Mouse (Mus musculus): ENCODE results near the gene Irx4. TPM values are rescaled to one million over a fixed set of nuclear protein-coding genes. Genes with fewer than 3 reads are reported as not detected.

Gene Irx4
- total and polyA plus RNA-seq, 2 experiments = not detected

- WGBS = 38% methylated on average over 2 of the region's 2 CpGs
- Histone ChIP-seq H3K36me3 (ENCODE audit: control insufficient read depth, insufficient read depth, low read length) (no peaks in the 10 kb centered on the region), H3K4me1 (ENCODE audit: control insufficient read depth, insufficient read depth, low read length) (no peaks in the 10 kb centered on the region), H3K79me2 (ENCODE audit: control insufficient read depth, insufficient read depth, low read length) (no peaks in the 10 kb centered on the region), H3K27me3 (ENCODE audit: control insufficient read depth, insufficient read depth, low read length) (peaks cover 16% of the 10 kb centered on the region), H3K4me3 (ENCODE audit: insufficient read depth, low read depth, low read length) (no peak overlapping the region), H3K27ac (replicated peaks; ENCODE audit: insufficient read depth, low read depth, low read length) (no peak overlapping the region), H3K9ac (ENCODE audit: low read depth, low read length) (no peak overlapping the region)
- DNase-seq (ENCODE audit: extremely low read depth, low read depth, low spot score) = no peak
- TF ChIP-seq POLR2A (IDR thresholded peaks at IDR 0.05; ENCODE audit: extremely low read depth, insufficient read depth, low read length) (no peak), CTCF (IDR thresholded peaks at IDR 0.05; ENCODE audit: low read depth, low read length) (no peak)
Observed at GRCm38 (mm10) chr13:73261881-73262280, 1.6 kb downstream of the Irx4 start.

GRCm38 (mm10) chr13:73262336-73263127 is 2.3 kb downstream of the Irx4 start:
- no peak for DNase-seq (ENCODE audit: extremely low read depth, low read depth, low spot score)
- H3K9ac ChIP-seq (ENCODE audit: low read depth, low read length) = no peak overlapping the region
- H3K4me1 ChIP-seq (ENCODE audit: control insufficient read depth, insufficient read depth, low read length) = no peaks in the 10 kb centered on the region
- no peak overlapping the region for H3K27ac ChIP-seq (replicated peaks; ENCODE audit: insufficient read depth, low read depth, low read length)
- WGBS = 12% methylated on average over 24 of the region's 24 CpGs
- no peaks in the 10 kb centered on the region for H3K79me2 ChIP-seq (ENCODE audit: control insufficient read depth, insufficient read depth, low read length)
- H3K4me3 ChIP-seq (ENCODE audit: insufficient read depth, low read depth, low read length) = no peak overlapping the region
- H3K36me3 ChIP-seq (ENCODE audit: control insufficient read depth, insufficient read depth, low read length) = no peaks in the 10 kb centered on the region
- no peak for TF ChIP-seq CTCF (IDR thresholded peaks at IDR 0.05; ENCODE audit: low read depth, low read length)
- TF ChIP-seq POLR2A (IDR thresholded peaks at IDR 0.05; ENCODE audit: extremely low read depth, insufficient read depth, low read length) = no peak
- peaks cover 16% of the 10 kb centered on the region for H3K27me3 ChIP-seq (ENCODE audit: control insufficient read depth, insufficient read depth, low read length)

- 5% methylated on average over 40 of the region's 40 CpGs for WGBS
- peak overlapping the region; percentile 21; the same call in 1 of the 2 replicates for H3K9ac ChIP-seq (ENCODE audit: low read depth, low read length)
- peaks cover 16% of the 10 kb centered on the region for H3K27me3 ChIP-seq (ENCODE audit: control insufficient read depth, insufficient read depth, low read length)
- no peaks in the 10 kb centered on the region for H3K4me1 ChIP-seq (ENCODE audit: control insufficient read depth, insufficient read depth, low read length)
- no peaks in the 10 kb centered on the region for H3K79me2 ChIP-seq (ENCODE audit: control insufficient read depth, insufficient read depth, low read length)
- no peak overlapping the region for H3K27ac ChIP-seq (replicated peaks; ENCODE audit: insufficient read depth, low read depth, low read length)
- TF ChIP-seq POLR2A (IDR thresholded peaks at IDR 0.05; ENCODE audit: extremely low read depth, insufficient read depth, low read length) = no peak
- no peak for TF ChIP-seq CTCF (IDR thresholded peaks at IDR 0.05; ENCODE audit: low read depth, low read length)
- DNase-seq (ENCODE audit: extremely low read depth, low read depth, low spot score) = no peak
- H3K4me3 ChIP-seq (ENCODE audit: insufficient read depth, low read depth, low read length) = 0 out of 2 replicates have a peak overlapping the region, but pooled peaks have one; percentile 12
- H3K36me3 ChIP-seq (ENCODE audit: control insufficient read depth, insufficient read depth, low read length) = no peaks in the 10 kb centered on the region
Observed at GRCm38 (mm10) chr13:73263128-73263971, 3.1 kb downstream of the Irx4 start.

GRCm38 (mm10) chr13:73264166-73264735 is 4.0 kb downstream of the Irx4 start:
- WGBS = 19% methylated on average over 29 of the region's 29 CpGs
- no peak for DNase-seq (ENCODE audit: extremely low read depth, low read depth, low spot score)
- no peaks in the 10 kb centered on the region for H3K79me2 ChIP-seq (ENCODE audit: control insufficient read depth, insufficient read depth, low read length)
- no peaks in the 10 kb centered on the region for H3K36me3 ChIP-seq (ENCODE audit: control insufficient read depth, insufficient read depth, low read length)
- H3K9ac ChIP-seq (ENCODE audit: low read depth, low read length) = no peak overlapping the region
- no peak for TF ChIP-seq CTCF (IDR thresholded peaks at IDR 0.05; ENCODE audit: low read depth, low read length)
- no peak for TF ChIP-seq POLR2A (IDR thresholded peaks at IDR 0.05; ENCODE audit: extremely low read depth, insufficient read depth, low read length)
- H3K4me3 ChIP-seq (ENCODE audit: insufficient read depth, low read depth, low read length) = no peak overlapping the region
- H3K4me1 ChIP-seq (ENCODE audit: control insufficient read depth, insufficient read depth, low read length) = no peaks in the 10 kb centered on the region
- H3K27ac ChIP-seq (replicated peaks; ENCODE audit: insufficient read depth, low read depth, low read length) = no peak overlapping the region
- peaks cover 20% of the 10 kb centered on the region for H3K27me3 ChIP-seq (ENCODE audit: control insufficient read depth, insufficient read depth, low read length)

GRCm38 (mm10) chr13:73264831-73265230 is 4.6 kb downstream of the Irx4 start:
- no peak for TF ChIP-seq CTCF (IDR thresholded peaks at IDR 0.05; ENCODE audit: low read depth, low read length)
- TF ChIP-seq POLR2A (IDR thresholded peaks at IDR 0.05; ENCODE audit: extremely low read depth, insufficient read depth, low read length) = no peak
- WGBS = 30% methylated on average over 8 of the region's 8 CpGs
- no peak overlapping the region for H3K9ac ChIP-seq (ENCODE audit: low read depth, low read length)

More at GRCm38 (mm10) chr13:73264831-73265230, 4.6 kb downstream of the Irx4 start:
- peaks cover 20% of the 10 kb centered on the region for H3K27me3 ChIP-seq (ENCODE audit: control insufficient read depth, insufficient read depth, low read length)
- no peaks in the 10 kb centered on the region for H3K36me3 ChIP-seq (ENCODE audit: control insufficient read depth, insufficient read depth, low read length)
- DNase-seq (ENCODE audit: extremely low read depth, low read depth, low spot score) = no peak
- no peak overlapping the region for H3K27ac ChIP-seq (replicated peaks; ENCODE audit: insufficient read depth, low read depth, low read length)
- H3K4me1 ChIP-seq (ENCODE audit: control insufficient read depth, insufficient read depth, low read length) = no peaks in the 10 kb centered on the region
- H3K4me3 ChIP-seq (ENCODE audit: insufficient read depth, low read depth, low read length) = no peak overlapping the region
- no peaks in the 10 kb centered on the region for H3K79me2 ChIP-seq (ENCODE audit: control insufficient read depth, insufficient read depth, low read length)

Measured in liver, adult 2 months (tissue).